Mouse (Mus musculus): Measurements from ENCODE around the gene Pitpna.

DNA sequence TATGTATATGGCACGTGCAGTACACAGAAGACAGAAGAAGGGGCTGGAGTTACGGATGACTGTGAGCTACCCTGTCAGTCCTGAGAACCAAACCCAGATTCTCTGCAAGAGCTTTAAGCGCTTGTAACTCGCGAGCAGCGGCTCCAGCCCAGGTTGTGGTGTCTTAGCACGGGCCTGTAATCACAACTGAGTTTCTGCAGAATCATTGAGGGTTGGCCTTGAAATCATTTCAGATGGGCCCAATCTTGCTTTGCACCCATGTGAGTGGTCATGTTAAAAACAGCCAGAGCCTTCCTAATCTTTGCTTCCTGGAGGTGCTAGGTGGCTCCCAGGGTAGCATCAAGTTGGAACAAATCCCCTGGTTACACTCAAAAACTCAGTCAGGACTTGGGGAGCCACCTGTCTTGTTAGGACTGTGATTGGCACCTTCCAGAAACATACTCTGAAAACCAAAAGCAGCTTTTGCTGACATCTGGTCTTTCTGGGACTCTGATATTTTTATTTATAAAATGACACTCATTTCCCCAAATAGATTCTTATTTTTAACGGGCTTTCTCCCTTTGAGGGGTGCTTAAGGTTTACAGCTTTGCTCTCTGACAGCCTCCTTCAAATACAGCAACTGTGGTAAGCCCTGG lies 27.9 kb upstream of the Pitpna start:
- TF ChIP-seq CTCF (IDR thresholded peaks at IDR 0.05; ENCODE audit: borderline replicate concordance, extremely low read depth, insufficient read depth, insufficient read length) (no peak), POLR2A (IDR thresholded peaks at IDR 0.05; ENCODE audit: borderline replicate concordance, extremely low read depth, insufficient read depth, insufficient read length, poor library complexity, severe bottlenecking) (no peak)
